Comparison of ENCODE assay signal across 8 mouse cellular contexts in genomic region chr5:100821375-100821774, GRCm38 (mm10). TPM values are rescaled to one million over a fixed set of nuclear protein-coding genes. Genes with fewer than 3 reads are reported as not detected.
DNase-seq lines count a peak whose midpoint lies in the region; ATAC-seq and TF ChIP-seq lines count a peak whose summit lies in the region.

No protein-coding gene starts in this region.

- TF ChIP-seq POLR2A in CH12.LX (IDR thresholded peaks at IDR 0.05; ENCODE audit: low read depth, low read length): no peak

- no peak overlapping the region for H3K4me3 ChIP-seq in heart, embryonic 11.5 days (ENCODE audit: low read depth, low read length)
- H3K4me3 ChIP-seq in CH12.LX (replicated peaks in 1 of 3; ENCODE audit: low read depth in 2 of 3, low read length in 2 of 3, poor library complexity in 1 of 3): peak overlapping the region in 2 of 3 experiments; percentile 48 to 97

- H3K36me3 ChIP-seq in heart, embryonic 11.5 days (ENCODE audit: control insufficient read depth, insufficient read depth, low read length): no peaks in the 10 kb centered on the region
- H3K36me3 ChIP-seq in CH12.LX (replicated peaks in 1 of 2; ENCODE audit: control insufficient read depth in 1 of 2, insufficient read depth in 1 of 2, low read length in 1 of 2): peaks cover 12 to 21% of the 10 kb centered on the region in 2 experiments

- H3K4me2 ChIP-seq in heart, embryonic 11.5 days: peak overlapping the region; percentile 93
- peak overlapping the region; percentile 41; the same call in 1 of the 2 replicates for H3K4me2 ChIP-seq in CH12.LX (ENCODE audit: insufficient read depth, low read depth, poor library complexity, severe bottlenecking)

- 79% methylated on average over 8 of the region's 8 CpGs for WGBS in heart, embryonic 11.5 days (ENCODE audit: insufficient replicate concordance)

- no peaks in the 10 kb centered on the region for H3K27me3 ChIP-seq in heart, embryonic 11.5 days (ENCODE audit: control insufficient read depth, insufficient read depth, low read length)
- H3K27me3 ChIP-seq in CH12.LX (replicated peaks): no peaks in the 10 kb centered on the region

- no peak for DNase-seq in heart, adult 18-20 months
- no peak for DNase-seq in CH12.LX (ENCODE audit: extremely low read depth)
- DNase-seq in frontal cortex, postnatal 10 days (ENCODE audit: low spot score in 2 of 2): no peak
- no peak for DNase-seq in ovary, postnatal 36 days (ENCODE audit: low spot score)
- no peak for DNase-seq in frontal cortex, postnatal 25 days (ENCODE audit: low spot score in 2 of 2)

- H3K79me2 ChIP-seq in CH12.LX (replicated peaks; ENCODE audit: control insufficient read depth, extremely low read depth, insufficient read depth, poor library complexity, severe bottlenecking): peaks cover 25% of the 10 kb centered on the region

- in situ Hi-C loops in CH12.LX (cut with MboI; ENCODE audit: low pct_ligation_motif_present, low pct_unique_long_range_greater_than_20kb, low sequenced_read_pairs): no loop called here

- no peak overlapping the region for H3K27ac ChIP-seq in heart, embryonic 11.5 days (ENCODE audit: low read depth, low read length)
- no peak overlapping the region for H3K27ac ChIP-seq in CH12.LX (ENCODE audit: insufficient read depth, low read depth)

- dilution Hi-C loops in CH12.LX (cut with MboI; ENCODE audit: extremely low pct_ligation_motif_present, extremely low pct_unique_long_range_greater_than_20kb, low sequenced_read_pairs): no loop called here

- no peak overlapping the region for H3K9ac ChIP-seq in heart, embryonic 11.5 days (ENCODE audit: low read depth, low read length)
- peak overlapping the region; percentile 100; the same call in 1 of the 2 replicates for H3K9ac ChIP-seq in CH12.LX (ENCODE audit: insufficient read depth, low read depth)

- no peak for TF ChIP-seq CTCF in CH12.LX (conservative IDR thresholded peaks at IDR 0.05 in 1 of 2, IDR thresholded peaks at IDR 0.05 in 1 of 2; ENCODE audit: low read depth in 2 of 2, low read length in 2 of 2)

- no peak for TF ChIP-seq EP300 in CH12.LX (IDR thresholded peaks at IDR 0.05; ENCODE audit: low read length)

- 0 out of 2 replicates have a peak, but pooled peaks cover 3% of the 10 kb centered on the region for H3K4me1 ChIP-seq in heart, embryonic 11.5 days (ENCODE audit: control insufficient read depth, insufficient read depth, low read length)
- H3K4me1 ChIP-seq in CH12.LX (ENCODE audit: control insufficient read depth in 1 of 2, insufficient read depth in 2 of 2): peaks cover 2 to 17% of the 10 kb centered on the region in 2 experiments; a peak in 2 of 4 replicates

- no peaks in the 10 kb centered on the region for H3K9me3 ChIP-seq in heart, embryonic 11.5 days (replicated peaks; ENCODE audit: control insufficient read depth, low read length)
- H3K9me3 ChIP-seq in CH12.LX (replicated peaks; ENCODE audit: low read length): peaks cover 3% of the 10 kb centered on the region

- no peak for ATAC-seq in heart, embryonic 11.5 days (replicated peaks; ENCODE audit: insufficient number of reproducible peaks, low FRiP score, low TSS enrichment)
- peak; percentile 82 for ATAC-seq in granulocyte monocyte progenitor cell, adult 5-6 weeks (replicated peaks; ENCODE audit: poor library complexity, severe bottlenecking)
- ATAC-seq in megakaryocyte, adult 5-6 weeks (ENCODE audit: poor library complexity, severe bottlenecking): peak; percentile 55

- no peak; the same call in 1 of the 2 replicates for TF ChIP-seq RAD21 in CH12.LX (IDR thresholded peaks at IDR 0.05; ENCODE audit: low read depth, low read length)

TF ChIP-seq in CH12.LX, 34 proteins besides CTCF, POLR2A, EP300 and RAD21:
- TF ChIP-seq BHLHE40 (IDR thresholded peaks at IDR 0.05; ENCODE audit: low read depth, low read length) (no peak), CHD1 (IDR thresholded peaks at IDR 0.05; ENCODE audit: low read depth, low read length) (no peak), SMC3 (IDR thresholded peaks at IDR 0.05; ENCODE audit: low read depth, low read length) (no peak), NRF1 (IDR thresholded peaks at IDR 0.05; ENCODE audit: low read depth, low read length) (no peak), TBP (conservative IDR thresholded peaks at IDR 0.05; ENCODE audit: low read depth, low read length) (no peak)

RNA-seq across cellular contexts. Expression of gene Abraxas1, which starts 0.6 kb away (rescaled TPM):
- 22.2 and 33.8 TPM in 2 replicates for polyA plus RNA-seq in heart, embryonic 11.5 days (2014; fragmentation: Nextera tagmentation; extraction: Ambion mirVana)
- total RNA-seq in heart, adult 18-20 months (2021): 10 to 100 TPM in 1 of 2 experiments, 1 to 10 TPM in 1; 8.8 to 11.0 TPM
- total RNA-seq in CH12.LX (2012; rRNA removed): 13.4 and 19.0 TPM in 2 replicates
- 34.9 and 40.0 TPM in 2 replicates for total RNA-seq in CH12.LX (2014; rRNA removed)
- 29.3 and 30.9 TPM in 2 replicates for polyA plus RNA-seq in CH12.LX (2012; ENCODE audit: insufficient read length, low read depth)
- total RNA-seq in granulocyte monocyte progenitor cell, adult 5-6 weeks (2014; fragmentation: Nextera tagmentation): 30.5 and 39.9 TPM in 2 replicates
- 28.8 and 33.0 TPM in 2 replicates for total RNA-seq in granulocyte monocyte progenitor cell, adult 5-6 weeks (2017)
- total RNA-seq in megakaryocyte, adult 5-6 weeks (2015): 5.9 and 12.7 TPM in 2 replicates
- total RNA-seq in megakaryocyte, adult 5-6 weeks (2017): 15.0 and 16.3 TPM in 2 replicates

RNA-seq across cellular contexts. Expression of gene Mrps18c, which starts 22.9 kb away (rescaled TPM):
- polyA plus RNA-seq in heart, embryonic 11.5 days (2014; fragmentation: Nextera tagmentation; extraction: Ambion mirVana): 137 and 158 TPM in 2 replicates
- 10 to 100 TPM; 85.1 to 86.7 TPM for total RNA-seq in heart, adult 18-20 months (2021)
- 87.2 and 121 TPM in 2 replicates for total RNA-seq in CH12.LX (2012; rRNA removed)
- total RNA-seq in CH12.LX (2014; rRNA removed): 111 and 141 TPM in 2 replicates
- 185 and 216 TPM in 2 replicates for polyA plus RNA-seq in CH12.LX (2012; ENCODE audit: insufficient read length, low read depth)
- total RNA-seq in granulocyte monocyte progenitor cell, adult 5-6 weeks (2014; fragmentation: Nextera tagmentation): 132 and 145 TPM in 2 replicates
- total RNA-seq in granulocyte monocyte progenitor cell, adult 5-6 weeks (2017): 175 and 205 TPM in 2 replicates
- total RNA-seq in megakaryocyte, adult 5-6 weeks (2015): 91.5 and 114 TPM in 2 replicates
- 113 and 148 TPM in 2 replicates for total RNA-seq in megakaryocyte, adult 5-6 weeks (2017)

RNA-seq across cellular contexts. Expression of gene Helq, which starts 23.0 kb away (rescaled TPM):
- 13.1 and 15.3 TPM in 2 replicates for polyA plus RNA-seq in heart, embryonic 11.5 days (2014; fragmentation: Nextera tagmentation; extraction: Ambion mirVana)
- total RNA-seq in heart, adult 18-20 months (2021): 1 to 10 TPM; 2.4 to 4.9 TPM
- 12.1 and 19.6 TPM in 2 replicates for total RNA-seq in CH12.LX (2012; rRNA removed)
- 13.1 and 15.7 TPM in 2 replicates for total RNA-seq in CH12.LX (2014; rRNA removed)
- polyA plus RNA-seq in CH12.LX (2012; ENCODE audit: insufficient read length, low read depth): 24.3 and 31.4 TPM in 2 replicates
- 19.6 and 35.1 TPM in 2 replicates for total RNA-seq in granulocyte monocyte progenitor cell, adult 5-6 weeks (2014; fragmentation: Nextera tagmentation)
- 15.0 and 30.6 TPM in 2 replicates for total RNA-seq in granulocyte monocyte progenitor cell, adult 5-6 weeks (2017)
- total RNA-seq in megakaryocyte, adult 5-6 weeks (2015): 11.8 and 20.5 TPM in 2 replicates
- total RNA-seq in megakaryocyte, adult 5-6 weeks (2017): 7.5 and 11.7 TPM in 2 replicates

RNA-seq across cellular contexts. Expression of gene Gpat3, which starts 24.1 kb away (rescaled TPM):
- polyA plus RNA-seq in heart, embryonic 11.5 days (2014; fragmentation: Nextera tagmentation; extraction: Ambion mirVana): 6.9 and 7.4 TPM in 2 replicates
- 10 to 100 TPM; 19.8 to 26.1 TPM for total RNA-seq in heart, adult 18-20 months (2021)
- total RNA-seq in CH12.LX (2012; rRNA removed): 0.46 and 0.68 TPM in 2 replicates
- total RNA-seq in CH12.LX (2014; rRNA removed): 1.5 TPM in 2 replicates
- polyA plus RNA-seq in CH12.LX (2012; ENCODE audit: insufficient read length, low read depth): 1.2 TPM in 2 replicates
- 0.38 TPM in 1 of 2 replicates, not detected in the other for total RNA-seq in granulocyte monocyte progenitor cell, adult 5-6 weeks (2014; fragmentation: Nextera tagmentation)
- not detected in 2 replicates for total RNA-seq in granulocyte monocyte progenitor cell, adult 5-6 weeks (2017)
- 3.1 and 3.2 TPM in 2 replicates for total RNA-seq in megakaryocyte, adult 5-6 weeks (2015)
- total RNA-seq in megakaryocyte, adult 5-6 weeks (2017): 3.9 and 4.0 TPM in 2 replicates
